Comparison of ENCODE assay signal across 8 mouse cellular contexts in the genomic region with DNA sequence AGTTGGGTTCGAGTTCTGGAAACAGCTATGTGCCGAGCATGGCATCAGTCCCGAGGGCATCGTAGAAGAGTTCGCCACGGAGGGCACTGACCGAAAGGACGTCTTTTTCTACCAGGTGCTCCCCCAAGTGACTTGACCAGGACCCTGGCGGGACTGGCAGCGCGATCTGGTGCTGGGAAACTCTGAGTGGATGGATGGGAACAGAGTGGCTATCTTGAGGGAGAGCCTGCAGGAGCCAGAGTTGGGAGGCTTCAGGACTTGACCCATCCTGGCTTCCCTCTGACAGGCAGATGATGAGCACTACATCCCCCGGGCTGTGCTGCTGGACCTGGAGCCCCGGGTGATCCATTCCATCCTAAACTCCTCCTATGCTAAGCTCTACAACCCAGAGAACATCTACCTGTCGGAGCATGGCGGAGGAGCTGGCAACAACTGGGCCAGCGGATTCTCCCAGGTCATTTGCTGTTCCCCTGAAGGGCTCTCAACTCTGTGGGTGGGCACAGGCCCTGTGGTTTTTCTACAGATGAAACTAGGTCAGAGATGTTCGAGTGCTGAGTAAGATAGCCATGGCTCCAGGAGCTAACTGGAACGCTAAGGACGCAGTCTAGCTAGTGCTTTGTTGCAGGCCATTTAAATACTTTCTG. TPM values are rescaled to one million over a fixed set of nuclear protein-coding genes. Genes with fewer than 3 reads are reported as not detected.
A peak's percentile ranks its signal among the peaks of the same experiment; 100 is the strongest.
DNase-seq lines count a peak whose midpoint lies in the region; ATAC-seq and TF ChIP-seq lines count a peak whose summit lies in the region.

No protein-coding gene starts in this region.

- peak overlapping the region; percentile 63 for H3K9ac ChIP-seq in heart, adult 2 months (ENCODE audit: low read depth, low read length)
- H3K9ac ChIP-seq in limb, embryonic 14.5 days (ENCODE audit: low read depth, low read length, severe bottlenecking) = peak overlapping the region; percentile 75
- H3K9ac ChIP-seq in stomach, embryonic 16.5 days (ENCODE audit: low read length) = peak overlapping the region; percentile 86

- H3K4me3 ChIP-seq in heart, adult 2 months = peak overlapping the region; percentile 72
- H3K4me3 ChIP-seq in C2C12 (ENCODE audit: insufficient read depth, poor library complexity, severe bottlenecking) = peak overlapping the region; percentile 85
- peak overlapping the region; percentile 64 for H3K4me3 ChIP-seq in embryonic fibroblast, embryonic 13.5 days (ENCODE audit: insufficient read depth, low read length)
- peak overlapping the region; percentile 91 for H3K4me3 ChIP-seq in limb, embryonic 14.5 days (replicated peaks; ENCODE audit: low read length)
- peak overlapping the region; percentile 93 for H3K4me3 ChIP-seq in stomach, embryonic 16.5 days (replicated peaks; ENCODE audit: low read length)

- peak overlapping the region; percentile 87 for H3ac ChIP-seq in C2C12 (ENCODE audit: control insufficient read depth, insufficient read length, low read depth)

- WGBS in heart, adult 2 months = 20% methylated on average over 19 of the region's 19 CpGs
- WGBS in limb, embryonic 14.5 days = 23% methylated on average over 19 of the region's 19 CpGs
- 17% methylated on average over 19 of the region's 19 CpGs for WGBS in stomach, embryonic 16.5 days

- DNase-seq in heart, adult 2 months = peak in 1 of 2 experiments; percentile 53
- no peak for DNase-seq in heart, postnatal 4 days
- no peak for DNase-seq in limb, embryonic 14.5 days (ENCODE audit: low spot score)
- no peak for DNase-seq in left cerebral cortex, postnatal 14 days (ENCODE audit: low spot score in 2 of 2)

- peaks cover 11% of the 10 kb centered on the region for H3K36me3 ChIP-seq in heart, adult 2 months (ENCODE audit: control insufficient read depth, insufficient read depth, low read length)
- H3K36me3 ChIP-seq in C2C12 (ENCODE audit: control insufficient read depth, insufficient read depth) = peaks cover 47% of the 10 kb centered on the region
- peaks cover 27% of the 10 kb centered on the region for H3K36me3 ChIP-seq in limb, embryonic 14.5 days (ENCODE audit: control insufficient read depth, insufficient read depth, low read length)
- H3K36me3 ChIP-seq in stomach, embryonic 16.5 days (ENCODE audit: control insufficient read depth, insufficient read depth, low read length) = 0 out of 2 replicates have a peak, but pooled peaks cover under 1% of the 10 kb centered on the region

- no peaks in the 10 kb centered on the region for H3K27me3 ChIP-seq in heart, adult 2 months (ENCODE audit: control insufficient read depth, insufficient read depth, low read length)
- no peaks in the 10 kb centered on the region for H3K27me3 ChIP-seq in C2C12 (ENCODE audit: control insufficient read depth, insufficient read depth, insufficient read length)
- H3K27me3 ChIP-seq in limb, embryonic 14.5 days (ENCODE audit: control insufficient read depth, insufficient read depth, low read length) = no peaks in the 10 kb centered on the region
- no peaks in the 10 kb centered on the region for H3K27me3 ChIP-seq in stomach, embryonic 16.5 days (ENCODE audit: control insufficient read depth, insufficient read depth, low read length)

- peaks cover 7% of the 10 kb centered on the region for H3K4me1 ChIP-seq in heart, adult 2 months (ENCODE audit: control insufficient read depth, insufficient read depth, low read length)
- 0 out of 2 replicates have a peak, but pooled peaks cover 2% of the 10 kb centered on the region for H3K4me1 ChIP-seq in embryonic fibroblast, embryonic 13.5 days (ENCODE audit: control insufficient read depth, insufficient read depth, low read length)
- peaks cover 18% of the 10 kb centered on the region for H3K4me1 ChIP-seq in limb, embryonic 14.5 days (ENCODE audit: control insufficient read depth, insufficient read depth, low read length)
- peaks cover 18% of the 10 kb centered on the region for H3K4me1 ChIP-seq in stomach, embryonic 16.5 days (ENCODE audit: control insufficient read depth, insufficient read depth, low read length)

- no peak for TF ChIP-seq EP300 in heart, adult 2 months (IDR thresholded peaks at IDR 0.05; ENCODE audit: insufficient read depth, low read depth, low read length)

- peaks cover 48% of the 10 kb centered on the region for H3K79me3 ChIP-seq in C2C12 (ENCODE audit: low read depth)

- no peak for ATAC-seq in limb, embryonic 14.5 days (ENCODE audit: low FRiP score, low read depth)
- ATAC-seq in stomach, embryonic 16.5 days (ENCODE audit: insufficient read depth, low FRiP score) = no peak
- ATAC-seq in CD4-positive, CD25-positive, alpha-beta regulatory T cell, adult 4 months = no peak

- H3K27ac ChIP-seq in heart, adult 2 months = peak overlapping the region; percentile 84
- peak overlapping the region; percentile 54 for H3K27ac ChIP-seq in embryonic fibroblast, embryonic 13.5 days (ENCODE audit: insufficient read depth, low read length)
- H3K27ac ChIP-seq in limb, embryonic 14.5 days (replicated peaks; ENCODE audit: low read depth, low read length) = peak overlapping the region; percentile 88
- H3K27ac ChIP-seq in stomach, embryonic 16.5 days (ENCODE audit: low read length) = peak overlapping the region; percentile 92

- no peak for TF ChIP-seq CTCF in heart, adult 2 months (IDR thresholded peaks at IDR 0.05)
- TF ChIP-seq CTCF in C2C12 (IDR thresholded peaks at IDR 0.05; ENCODE audit: control insufficient read depth, insufficient read depth, insufficient read length) = no peak
- no peak for TF ChIP-seq CTCF in embryonic fibroblast, embryonic 13.5 days (IDR thresholded peaks at IDR 0.05; ENCODE audit: borderline replicate concordance, insufficient read depth, low read length)

- H3K79me2 ChIP-seq in heart, adult 2 months (replicated peaks; ENCODE audit: control insufficient read depth, insufficient read depth, low read length) = peaks cover 4% of the 10 kb centered on the region; the same call in 1 of the 2 replicates
- H3K79me2 ChIP-seq in C2C12 (ENCODE audit: control insufficient read depth, insufficient read depth) = peaks cover 66% of the 10 kb centered on the region

- H3K4me2 ChIP-seq in limb, embryonic 14.5 days (replicated peaks; ENCODE audit: low read depth, low read length, severe bottlenecking) = peak overlapping the region; percentile 79
- H3K4me2 ChIP-seq in stomach, embryonic 16.5 days (ENCODE audit: low read depth, low read length) = peak overlapping the region; percentile 96

- TF ChIP-seq POLR2A in heart, adult 2 months (IDR thresholded peaks at IDR 0.05; ENCODE audit: insufficient read depth, low read depth, low read length) = no peak
- TF ChIP-seq POLR2A in embryonic fibroblast, embryonic 13.5 days (IDR thresholded peaks at IDR 0.05; ENCODE audit: low read depth, low read length) = no peak
- no peak for TF ChIP-seq POLR2A in limb, embryonic 14.5 days (IDR thresholded peaks at IDR 0.05; ENCODE audit: borderline replicate concordance, extremely low read depth, insufficient read depth, insufficient read length)

- intact Hi-C loops in heart, adult 2 months (cut with DNase I) = loop anchor here (2.0 kb wide), 1 partner anchor 24 kb away; no protein-coding TSS in a partner anchor
- intact Hi-C loops in left cerebral cortex, postnatal 14 days (cut with DNase I) = loop anchor here (10.0 kb wide), 1 partner anchor 54 kb away; a partner anchor contains a TSS

- H3K9me3 ChIP-seq in limb, embryonic 14.5 days (ENCODE audit: control insufficient read depth, low read length) = no peaks in the 10 kb centered on the region
- no peaks in the 10 kb centered on the region for H3K9me3 ChIP-seq in stomach, embryonic 16.5 days (replicated peaks; ENCODE audit: control insufficient read depth, low read length)

RNA-seq across cellular contexts. Expression of a gene that starts 0.9 kb away (rescaled TPM):
- total RNA-seq in heart, adult 2 months (2021) = 10 to 100 TPM; 22.7 to 23.6 TPM
- 14.2 and 17.2 TPM in 2 replicates for polyA plus RNA-seq in heart, adult 2 months (2012; rRNA removed)
- 10 to 100 TPM; 53.5 to 53.7 TPM for total RNA-seq in heart, postnatal 4 days (2021)
- 115 TPM for polyA plus RNA-seq in C2C12 (2012; fragmentation: generic; extraction: Trizol)
- 34.8 and 36.2 TPM in 2 replicates for polyA plus RNA-seq in embryonic fibroblast, embryonic 13.5 days (2011; ENCODE audit: insufficient read length, low read depth, missing spikeins)
- 32.4 and 36.8 TPM in 2 replicates for polyA plus RNA-seq in limb, embryonic 14.5 days (2012; rRNA removed)
- 52.5 and 52.7 TPM in 2 replicates for polyA plus RNA-seq in limb, embryonic 14.5 days (2014; fragmentation: Nextera tagmentation; extraction: Ambion mirVana)
- 63.0 and 63.5 TPM in 2 replicates for polyA plus RNA-seq in stomach, embryonic 16.5 days (2015; fragmentation: Nextera tagmentation; extraction: Ambion mirVana)
- 10 to 100 TPM; 24.9 to 34.0 TPM for polyA plus RNA-seq in CD4-positive, CD25-positive, alpha-beta regulatory T cell, adult 4 months (2017; shearing (Covaris generic))
- total RNA-seq in left cerebral cortex, postnatal 14 days (2021) = 10 to 100 TPM; 52.1 to 52.7 TPM

RNA-seq across cellular contexts. Expression of a gene that starts 1.0 kb away (rescaled TPM):
- 10 to 100 TPM; 28.5 to 31.0 TPM for total RNA-seq in heart, adult 2 months (2021)
- 31.8 and 53.1 TPM in 2 replicates for polyA plus RNA-seq in heart, adult 2 months (2012; rRNA removed)
- 10 to 100 TPM; 32.1 to 32.3 TPM for total RNA-seq in heart, postnatal 4 days (2021)
- polyA plus RNA-seq in C2C12 (2012; fragmentation: generic; extraction: Trizol) = 25.7 TPM
- polyA plus RNA-seq in embryonic fibroblast, embryonic 13.5 days (2011; ENCODE audit: insufficient read length, low read depth, missing spikeins) = 29.8 and 34.1 TPM in 2 replicates
- polyA plus RNA-seq in limb, embryonic 14.5 days (2012; rRNA removed) = 53.6 and 65.4 TPM in 2 replicates
- polyA plus RNA-seq in limb, embryonic 14.5 days (2014; fragmentation: Nextera tagmentation; extraction: Ambion mirVana) = 11.3 and 12.7 TPM in 2 replicates
- 18.7 and 20.1 TPM in 2 replicates for polyA plus RNA-seq in stomach, embryonic 16.5 days (2015; fragmentation: Nextera tagmentation; extraction: Ambion mirVana)
- polyA plus RNA-seq in CD4-positive, CD25-positive, alpha-beta regulatory T cell, adult 4 months (2017; shearing (Covaris generic)) = 10 to 100 TPM; 16.1 to 27.9 TPM
- total RNA-seq in left cerebral cortex, postnatal 14 days (2021) = 10 to 100 TPM; 53.9 to 58.8 TPM

RNA-seq across cellular contexts. Expression of a gene that starts 25.4 kb away (rescaled TPM):
- total RNA-seq in heart, adult 2 months (2021) = 1 to 10 TPM; 1.6 to 2.7 TPM
- 1.1 and 1.3 TPM in 2 replicates for polyA plus RNA-seq in heart, adult 2 months (2012; rRNA removed)
- total RNA-seq in heart, postnatal 4 days (2021) = 10 to 100 TPM; 11.7 to 13.6 TPM
- 24.0 TPM for polyA plus RNA-seq in C2C12 (2012; fragmentation: generic; extraction: Trizol)
- 10.3 and 12.9 TPM in 2 replicates for polyA plus RNA-seq in embryonic fibroblast, embryonic 13.5 days (2011; ENCODE audit: insufficient read length, low read depth, missing spikeins)
- polyA plus RNA-seq in limb, embryonic 14.5 days (2012; rRNA removed) = 15.7 and 24.3 TPM in 2 replicates
- 32.9 and 36.5 TPM in 2 replicates for polyA plus RNA-seq in limb, embryonic 14.5 days (2014; fragmentation: Nextera tagmentation; extraction: Ambion mirVana)
- 21.4 and 23.4 TPM in 2 replicates for polyA plus RNA-seq in stomach, embryonic 16.5 days (2015; fragmentation: Nextera tagmentation; extraction: Ambion mirVana)
- polyA plus RNA-seq in CD4-positive, CD25-positive, alpha-beta regulatory T cell, adult 4 months (2017; shearing (Covaris generic)) = 1 to 10 TPM; 8.4 to 9.8 TPM
- total RNA-seq in left cerebral cortex, postnatal 14 days (2021) = 1 to 10 TPM; 3.7 to 4.0 TPM

RNA-seq across cellular contexts. Expression of a gene that starts 33.6 kb away (rescaled TPM):
- 10 to 100 TPM; 18.1 to 21.3 TPM for total RNA-seq in heart, adult 2 months (2021)
- 23.0 and 45.2 TPM in 2 replicates for polyA plus RNA-seq in heart, adult 2 months (2012; rRNA removed)
- total RNA-seq in heart, postnatal 4 days (2021) = 10 to 100 TPM; 17.5 to 17.7 TPM
- 39.7 TPM for polyA plus RNA-seq in C2C12 (2012; fragmentation: generic; extraction: Trizol)
- 29.9 and 30.1 TPM in 2 replicates for polyA plus RNA-seq in embryonic fibroblast, embryonic 13.5 days (2011; ENCODE audit: insufficient read length, low read depth, missing spikeins)
- 40.2 and 61.6 TPM in 2 replicates for polyA plus RNA-seq in limb, embryonic 14.5 days (2012; rRNA removed)
- polyA plus RNA-seq in limb, embryonic 14.5 days (2014; fragmentation: Nextera tagmentation; extraction: Ambion mirVana) = 42.4 and 44.4 TPM in 2 replicates
- polyA plus RNA-seq in stomach, embryonic 16.5 days (2015; fragmentation: Nextera tagmentation; extraction: Ambion mirVana) = 57.4 and 60.5 TPM in 2 replicates
- 10 to 100 TPM; 60.2 to 68.1 TPM for polyA plus RNA-seq in CD4-positive, CD25-positive, alpha-beta regulatory T cell, adult 4 months (2017; shearing (Covaris generic))
- 10 to 100 TPM; 44.9 to 49.9 TPM for total RNA-seq in left cerebral cortex, postnatal 14 days (2021)

RNA-seq across cellular contexts. Expression of a gene that starts 35.0 kb away (rescaled TPM):
- 1 to 10 TPM; 3.5 TPM for total RNA-seq in heart, adult 2 months (2021)
- 2.1 and 2.9 TPM in 2 replicates for polyA plus RNA-seq in heart, adult 2 months (2012; rRNA removed)
- total RNA-seq in heart, postnatal 4 days (2021) = 1 to 10 TPM; 6.6 to 7.0 TPM
- 0.13 TPM for polyA plus RNA-seq in C2C12 (2012; fragmentation: generic; extraction: Trizol)
- 5.5 and 6.1 TPM in 2 replicates for polyA plus RNA-seq in embryonic fibroblast, embryonic 13.5 days (2011; ENCODE audit: insufficient read length, low read depth, missing spikeins)
- polyA plus RNA-seq in limb, embryonic 14.5 days (2012; rRNA removed) = 6.2 and 7.3 TPM in 2 replicates
- polyA plus RNA-seq in limb, embryonic 14.5 days (2014; fragmentation: Nextera tagmentation; extraction: Ambion mirVana) = 7.1 and 8.0 TPM in 2 replicates
- 3.9 and 4.6 TPM in 2 replicates for polyA plus RNA-seq in stomach, embryonic 16.5 days (2015; fragmentation: Nextera tagmentation; extraction: Ambion mirVana)
- polyA plus RNA-seq in CD4-positive, CD25-positive, alpha-beta regulatory T cell, adult 4 months (2017; shearing (Covaris generic)) = 1 to 10 TPM; 1.4 to 3.5 TPM
- total RNA-seq in left cerebral cortex, postnatal 14 days (2021) = 10 to 100 TPM; 49.0 to 49.5 TPM
